In genomic region chr7:28361647-28362341, GRCm38 (mm10) we compare ENCODE assay signal across 28 mouse cellular contexts. TPM values are rescaled to one million over a fixed set of nuclear protein-coding genes. Genes with fewer than 3 reads are reported as not detected.
DNase-seq lines count a peak whose midpoint lies in the region; ATAC-seq lines count a peak whose summit lies in the region.
"Had no signal": no experiment of that assay in that cellular context is flagged by ENCODE, and none has a peak within 500 bp of the region (broad histone marks: within the 10 kb centered on the region; RNA-seq: fewer than 3 reads in every experiment).

No protein-coding gene starts in this region.

- H3K9ac ChIP-seq in heart, embryonic 11.5 days (ENCODE audit: low read depth, low read length) = no peak overlapping the region
- no peak overlapping the region for H3K9ac ChIP-seq in embryonic facial prominence, embryonic 13.5 days
- H3K9ac ChIP-seq: forebrain, embryonic 13.5 days; hindbrain, embryonic 13.5 days; limb, embryonic 12.5 days; liver, embryonic 15.5 days; lung, embryonic 15.5 days; midbrain, embryonic 12.5 days; neural tube, embryonic 13.5 days had no signal

- no peak for ATAC-seq in heart, embryonic 11.5 days (replicated peaks; ENCODE audit: insufficient number of reproducible peaks, low FRiP score, low TSS enrichment)
- ATAC-seq in embryonic facial prominence, embryonic 13.5 days (ENCODE audit: insufficient number of reproducible peaks, insufficient read depth, low FRiP score, low TSS enrichment, low read depth) = no peak
- ATAC-seq: forebrain, embryonic 13.5 days; intestine, embryonic 16.5 days had no signal

- DNase-seq in heart, postnatal 25 days (ENCODE audit: low spot score) = no peak
- DNase-seq in lung, postnatal 10 days = peak; percentile 3
- DNase-seq in lung, postnatal 25 days (ENCODE audit: low spot score) = no peak
- peak; percentile 72 for DNase-seq in R1 (ENCODE audit: low read depth, low spot score)
- DNase-seq in cerebellum, adult 11 months = no peak
- DNase-seq: adrenal gland, postnatal 14 days; B cell, adult 2 months; cerebellum, adult 11-12 months; cerebellum, postnatal 14 days; heart, postnatal 4 days; kidney, adult 8-10 months; lung, postnatal 4 days; spleen, adult 18-20 months; thymus, postnatal 14 days had no signal

- no peaks in the 10 kb centered on the region for H3K27me3 ChIP-seq in heart, embryonic 11.5 days (ENCODE audit: control insufficient read depth, insufficient read depth, low read length)
- H3K27me3 ChIP-seq in embryonic facial prominence, embryonic 13.5 days = no peaks in the 10 kb centered on the region
- H3K27me3 ChIP-seq: forebrain, embryonic 13.5 days; hindbrain, embryonic 13.5 days; limb, embryonic 12.5 days; liver, embryonic 15.5 days; lung, embryonic 15.5 days; midbrain, embryonic 12.5 days; neural tube, embryonic 13.5 days had no signal

- 85% methylated on average over 20 of the region's 20 CpGs for WGBS in heart, embryonic 11.5 days (ENCODE audit: insufficient replicate concordance)
- WGBS in embryonic facial prominence, embryonic 13.5 days = 93% methylated on average over 20 of the region's 20 CpGs

- H3K4me1 ChIP-seq in heart, embryonic 11.5 days (ENCODE audit: control insufficient read depth, insufficient read depth, low read length) = peaks cover 23% of the 10 kb centered on the region
- H3K4me1 ChIP-seq in embryonic facial prominence, embryonic 13.5 days = peaks cover 32% of the 10 kb centered on the region

- H3K9me3 ChIP-seq in heart, embryonic 11.5 days (replicated peaks; ENCODE audit: control insufficient read depth, low read length) = no peaks in the 10 kb centered on the region
- no peaks in the 10 kb centered on the region for H3K9me3 ChIP-seq in embryonic facial prominence, embryonic 13.5 days
- H3K9me3 ChIP-seq: forebrain, embryonic 13.5 days; G1E; hindbrain, embryonic 13.5 days; limb, embryonic 12.5 days; liver, embryonic 15.5 days; lung, embryonic 15.5 days; megakaryocyte, embryonic 14.5 days; midbrain, embryonic 12.5 days; neural tube, embryonic 13.5 days had no signal

- H3K36me3 ChIP-seq in heart, embryonic 11.5 days (ENCODE audit: control insufficient read depth, insufficient read depth, low read length) = peaks cover 46% of the 10 kb centered on the region
- peaks cover 83% of the 10 kb centered on the region for H3K36me3 ChIP-seq in embryonic facial prominence, embryonic 13.5 days

- H3K4me2 ChIP-seq in heart, embryonic 11.5 days = no peak overlapping the region
- H3K4me2 ChIP-seq in embryonic facial prominence, embryonic 13.5 days = no peak overlapping the region
- H3K4me2 ChIP-seq: forebrain, embryonic 13.5 days; hindbrain, embryonic 13.5 days; limb, embryonic 12.5 days; liver, embryonic 15.5 days; lung, embryonic 15.5 days; midbrain, embryonic 12.5 days; neural tube, embryonic 13.5 days had no signal

- H3K4me3 ChIP-seq in heart, embryonic 11.5 days (ENCODE audit: low read depth, low read length) = no peak overlapping the region
- H3K4me3 ChIP-seq in embryonic facial prominence, embryonic 13.5 days = no peak overlapping the region
- H3K4me3 ChIP-seq: forebrain, embryonic 13.5 days; hindbrain, embryonic 13.5 days; layer of hippocampus, adult 2 months; left cerebral cortex, adult 2 months; limb, embryonic 12.5 days; liver, embryonic 15.5 days; lung, embryonic 15.5 days; megakaryocyte, embryonic 14.5 days; midbrain, embryonic 12.5 days; neural tube, embryonic 13.5 days had no signal

- intact Hi-C loops in heart, postnatal 25 days (cut with DNase I) = no loop called here

- peak overlapping the region; percentile 46 for H3K27ac ChIP-seq in heart, embryonic 11.5 days (ENCODE audit: low read depth, low read length)
- peak overlapping the region; percentile 11; the same call in 1 of the 2 replicates for H3K27ac ChIP-seq in embryonic facial prominence, embryonic 13.5 days
- H3K27ac ChIP-seq: forebrain, embryonic 13.5 days; hindbrain, embryonic 13.5 days; layer of hippocampus, adult 2 months; left cerebral cortex, adult 2 months; limb, embryonic 12.5 days; liver, embryonic 15.5 days; lung, embryonic 15.5 days; midbrain, embryonic 12.5 days; neural tube, embryonic 13.5 days had no signal

RNA-seq across cellular contexts. Expression of gene Plekhg2, which starts 10.6 kb away (rescaled TPM):
- 44.6 and 47.8 TPM in 2 replicates for polyA plus RNA-seq in heart, embryonic 11.5 days (2014; fragmentation: Nextera tagmentation; extraction: Ambion mirVana)
- 10 to 100 TPM; 13.1 to 20.4 TPM for total RNA-seq in heart, postnatal 25 days (2021)
- polyA plus RNA-seq in embryonic facial prominence, embryonic 13.5 days (2015; fragmentation: Nextera tagmentation; extraction: Ambion mirVana) = 102 and 109 TPM in 2 replicates

RNA-seq across cellular contexts. Expression of gene Rps16, which starts 11.3 kb away (rescaled TPM):
- 750 and 792 TPM in 2 replicates for polyA plus RNA-seq in heart, embryonic 11.5 days (2014; fragmentation: Nextera tagmentation; extraction: Ambion mirVana)
- total RNA-seq in heart, postnatal 25 days (2021) = 100 to 1,000 TPM; 489 to 520 TPM
- polyA plus RNA-seq in embryonic facial prominence, embryonic 13.5 days (2015; fragmentation: Nextera tagmentation; extraction: Ambion mirVana) = 1,032 and 1,091 TPM in 2 replicates

RNA-seq across cellular contexts. Expression of gene Zfp36, which starts 18.3 kb away (rescaled TPM):
- 10.9 and 11.6 TPM in 2 replicates for polyA plus RNA-seq in heart, embryonic 11.5 days (2014; fragmentation: Nextera tagmentation; extraction: Ambion mirVana)
- 10 to 100 TPM; 14.1 to 18.0 TPM for total RNA-seq in heart, postnatal 25 days (2021)
- polyA plus RNA-seq in embryonic facial prominence, embryonic 13.5 days (2015; fragmentation: Nextera tagmentation; extraction: Ambion mirVana) = 9.7 and 11.0 TPM in 2 replicates

RNA-seq across cellular contexts. Expression of gene Supt5, which starts 23.2 kb away (rescaled TPM):
- 55.2 and 60.3 TPM in 2 replicates for polyA plus RNA-seq in heart, embryonic 11.5 days (2014; fragmentation: Nextera tagmentation; extraction: Ambion mirVana)
- 10 to 100 TPM; 52.8 to 52.9 TPM for total RNA-seq in heart, postnatal 25 days (2021)
- 88.3 and 93.4 TPM in 2 replicates for polyA plus RNA-seq in embryonic facial prominence, embryonic 13.5 days (2015; fragmentation: Nextera tagmentation; extraction: Ambion mirVana)

RNA-seq across cellular contexts. Expression of gene Med29, which starts 30.7 kb away (rescaled TPM):
- 46.4 and 54.3 TPM in 2 replicates for polyA plus RNA-seq in heart, embryonic 11.5 days (2014; fragmentation: Nextera tagmentation; extraction: Ambion mirVana)
- 10 to 100 TPM; 18.2 to 20.9 TPM for total RNA-seq in heart, postnatal 25 days (2021)
- 40.5 and 53.5 TPM in 2 replicates for polyA plus RNA-seq in embryonic facial prominence, embryonic 13.5 days (2015; fragmentation: Nextera tagmentation; extraction: Ambion mirVana)

Comparison
In these comparisons a context has a peak if more than half of its experiments do, and no peak if none do; other contexts are left out.
1. DNase-seq: peak in lung, postnatal 10 days (single experiment) and R1 (single experiment); none in heart, postnatal 25 days (single experiment), lung, postnatal 25 days (single experiment) and cerebellum, adult 11 months (single experiment).